Mouse (Mus musculus) stomach, embryonic 14.5 days (tissue): ENCODE results near the gene Fto. TPM values are rescaled to one million over a fixed set of nuclear protein-coding genes. Genes with fewer than 3 reads are reported as not detected.

Source experiments
- ATAC-seq: fragments of 200-750 bp; cut with Nextera tagmentation; 2 replicates; pipeline ENCODE4 v1.8.0; 2017; ENCODE audit warnings: low read depth, moderate TSS enrichment; ENCODE audit not compliant: insufficient number of reproducible peaks, insufficient read depth, low FRiP score
- H3K27ac ChIP-seq: fragments of 300-500 bp; sonication (generic); 2 replicates; pipeline ENCODE4 v1.5.1; 2014; ENCODE audit warnings: mild to moderate bottlenecking, low read length, moderate library complexity, mixed read lengths
- H3K27me3 ChIP-seq: fragments of 300-500 bp; sonication (generic); 2 replicates; pipeline ENCODE4 v1.6.1; 2014; ENCODE audit warnings: low read length, control low read depth, mixed read lengths; ENCODE audit not compliant: control insufficient read depth, insufficient read depth
- H3K36me3 ChIP-seq: fragments of 300-500 bp; sonication (generic); 2 replicates; pipeline ENCODE4 v1.6.1; 2014; ENCODE audit warnings: mild to moderate bottlenecking, control low read depth, low read length, moderate library complexity, mixed read lengths; ENCODE audit not compliant: control insufficient read depth, insufficient read depth
- H3K4me1 ChIP-seq: fragments of 300-500 bp; sonication (generic); 2 replicates; pipeline ENCODE4 v1.6.1; 2014; ENCODE audit warnings: low read length, control low read depth, mixed read lengths; ENCODE audit not compliant: control insufficient read depth, insufficient read depth
- H3K4me2 ChIP-seq: fragments of 300-500 bp; sonication (generic); replicated peaks from 2 replicates; pipeline ENCODE4 v1.6.1; 2014; ENCODE audit warnings: low read depth, low read length, control low read depth
- H3K4me3 ChIP-seq: fragments of 300-500 bp; sonication (generic); 2 replicates; pipeline ENCODE4 v1.5.1; 2014; ENCODE audit warnings: low read depth, low read length, control low read depth
- H3K9ac ChIP-seq: fragments of 300-500 bp; sonication (generic); replicated peaks from 2 replicates; pipeline ENCODE4 v1.6.1; 2014; ENCODE audit warnings: low read depth, mild to moderate bottlenecking, control low read depth, low read length, moderate library complexity, mixed read lengths
- H3K9me3 ChIP-seq: fragments of 300-500 bp; sonication (generic); 2 replicates; pipeline ENCODE4 v1.6.1; 2016; ENCODE audit warnings: low read depth, low read length, control low read depth; ENCODE audit not compliant: control insufficient read depth
- WGBS: fragments of 180-500 bp; shearing (Covaris S2); extraction: QIAGEN DNeasy Blood & Tissue Kit; methylation state at CpG from one replicate; pipeline ENCODE4 v1.1.7; 2014; 5-methylcytosine and 5-hydroxymethylcytosine counted together
- polyA plus RNA-seq: library from polyadenylated mRNA; unstranded; fragments of >200 nt; fragmentation: Nextera tagmentation; extraction: Ambion mirVana; gene quantifications from 2 replicates; pipeline ENCODE4 v1.2.1, GENCODE M21; 2014

The Fto gene
- polyA plus RNA-seq, 1 experiment from 2014 or later = 89.6 TPM

DNA sequence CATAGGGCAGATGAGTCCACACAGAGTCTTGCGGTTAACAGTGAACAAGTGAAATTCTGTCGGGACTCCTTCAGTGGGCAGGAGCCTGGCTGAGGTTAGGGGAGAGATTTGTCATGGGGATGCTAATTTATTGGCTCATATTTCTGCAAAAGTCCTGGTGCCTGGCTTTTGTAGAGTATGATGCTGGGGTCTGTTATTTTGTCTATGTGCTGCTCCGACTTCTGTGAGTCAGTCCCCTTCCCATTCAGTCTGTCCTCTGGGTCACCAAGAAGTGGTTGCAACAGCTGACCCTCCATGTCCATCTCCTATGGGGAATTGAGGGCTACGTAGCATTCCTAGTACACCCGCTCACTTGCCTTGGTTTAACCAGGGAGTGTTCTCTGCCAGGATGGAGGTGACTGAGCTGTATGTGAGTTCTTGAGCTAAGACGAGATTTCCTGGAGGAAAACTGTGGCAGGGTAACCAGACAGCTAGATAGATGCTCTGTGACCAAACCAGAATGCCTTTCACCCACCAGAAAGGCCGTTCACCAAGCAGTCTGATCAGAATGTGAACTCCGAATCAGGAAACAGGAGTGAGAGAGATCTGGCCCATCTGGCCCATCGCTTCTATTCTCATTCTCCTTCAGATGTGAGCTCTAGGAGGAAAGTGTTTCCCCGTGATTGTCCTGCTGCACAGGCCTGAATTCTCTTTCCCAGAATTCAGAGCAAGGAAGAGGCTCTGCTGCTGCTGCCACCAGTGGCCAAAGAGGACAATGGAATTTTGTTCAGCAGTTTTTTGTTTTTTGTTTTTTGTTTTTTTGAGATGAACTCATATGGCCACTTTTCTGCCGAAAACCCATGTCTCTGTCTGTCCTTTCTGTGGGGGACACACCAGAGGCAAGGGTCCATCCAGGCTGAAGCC lies 302.7 kb downstream of the Fto start:
- WGBS = 81% methylated on average over 11 of the region's 11 CpGs
- Histone ChIP-seq H3K9ac (no peak overlapping the region), H3K4me1 (0 out of 2 replicates have a peak, but pooled peaks cover 4% of the 10 kb centered on the region), H3K36me3 (no peaks in the 10 kb centered on the region), H3K27ac (no peak overlapping the region), H3K27me3 (no peaks in the 10 kb centered on the region), H3K4me2 (no peak overlapping the region), H3K9me3 (no peaks in the 10 kb centered on the region), H3K4me3 (no peak overlapping the region)
- ATAC-seq = no peak

- H3K4me3 ChIP-seq = no peak overlapping the region
- H3K27ac ChIP-seq = no peak overlapping the region
- H3K36me3 ChIP-seq = no peaks in the 10 kb centered on the region
- WGBS = 72% methylated on average over 5 of the region's 5 CpGs
- no peak for ATAC-seq
- no peaks in the 10 kb centered on the region for H3K27me3 ChIP-seq
- no peak overlapping the region for H3K9ac ChIP-seq
- no peak overlapping the region for H3K4me2 ChIP-seq
- no peaks in the 10 kb centered on the region for H3K9me3 ChIP-seq
- no peaks in the 10 kb centered on the region for H3K4me1 ChIP-seq
Observed at GRCm38 (mm10) chr8:91617772-91618171, 304.4 kb downstream of the Fto start.

- 39% methylated on average over 12 of the region's 12 CpGs for WGBS
- no peak overlapping the region for H3K9ac ChIP-seq
Observed at GRCm38 (mm10) chr8:91622757-91623156, 309.4 kb downstream of the Fto start.

GRCm38 (mm10) chr8:91625686-91626558 lies 312.6 kb downstream of the Fto start:
- no peaks in the 10 kb centered on the region for H3K36me3 ChIP-seq
- no peaks in the 10 kb centered on the region for H3K9me3 ChIP-seq
- no peak overlapping the region for H3K4me3 ChIP-seq
- no peak overlapping the region for H3K9ac ChIP-seq
- no peaks in the 10 kb centered on the region for H3K27me3 ChIP-seq
- H3K4me2 ChIP-seq = no peak overlapping the region
- WGBS = 42% methylated on average over 18 of the region's 18 CpGs
- no peak for ATAC-seq
- H3K4me1 ChIP-seq = peaks cover 9% of the 10 kb centered on the region; the same call in 1 of the 2 replicates
- H3K27ac ChIP-seq = no peak overlapping the region

More at GRCm38 (mm10) chr8:91622757-91623156, 309.4 kb downstream of the Fto start:
- Histone ChIP-seq H3K36me3 (no peaks in the 10 kb centered on the region), H3K9me3 (no peaks in the 10 kb centered on the region), H3K4me1 (no peaks in the 10 kb centered on the region), H3K27me3 (no peaks in the 10 kb centered on the region), H3K27ac (no peak overlapping the region), H3K4me3 (no peak overlapping the region), H3K4me2 (no peak overlapping the region)
- no peak for ATAC-seq

DNA sequence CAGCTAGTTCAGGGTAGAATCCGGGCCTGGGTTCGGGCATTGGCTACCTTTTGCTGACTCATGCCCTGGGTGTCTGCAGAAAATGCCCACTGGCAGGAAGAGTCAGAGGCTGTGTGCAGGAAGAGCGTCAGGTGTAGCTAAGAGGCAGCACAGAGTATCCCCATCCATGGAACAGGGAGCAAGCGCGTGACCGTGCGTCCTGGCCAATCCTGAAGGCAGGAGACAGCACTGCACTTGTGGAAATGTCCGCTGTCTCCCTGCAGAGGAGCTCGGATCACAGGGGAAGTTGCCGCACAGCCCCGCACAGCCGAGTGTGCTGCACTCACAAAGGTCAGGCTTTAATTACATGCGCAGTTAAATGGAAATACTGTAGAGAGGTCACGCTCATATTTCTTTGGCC lies 316.3 kb downstream of the Fto start:
- ATAC-seq = no peak
- Histone ChIP-seq H3K9ac (no peak overlapping the region), H3K9me3 (no peaks in the 10 kb centered on the region), H3K4me2 (no peak overlapping the region), H3K36me3 (no peaks in the 10 kb centered on the region), H3K4me3 (no peak overlapping the region), H3K27me3 (no peaks in the 10 kb centered on the region), H3K27ac (no peak overlapping the region), H3K4me1 (peaks cover 9% of the 10 kb centered on the region; the same call in 1 of the 2 replicates)
- WGBS = 38% methylated on average over 14 of the region's 14 CpGs

GRCm38 (mm10) chr8:91630320-91631033 lies 317.2 kb downstream of the Fto start:
- no peak overlapping the region for H3K4me2 ChIP-seq
- WGBS = 45% methylated on average over 16 of the region's 16 CpGs
- no peak for ATAC-seq

GRCm38 (mm10) chr8:91632411-91632810 lies 319.1 kb downstream of the Fto start:
- H3K27ac ChIP-seq = no peak overlapping the region
- ATAC-seq = no peak
- no peaks in the 10 kb centered on the region for H3K9me3 ChIP-seq
- no peak overlapping the region for H3K4me3 ChIP-seq
- H3K36me3 ChIP-seq = no peaks in the 10 kb centered on the region
- no peaks in the 10 kb centered on the region for H3K27me3 ChIP-seq
- H3K4me1 ChIP-seq = peaks cover 9% of the 10 kb centered on the region; the same call in 1 of the 2 replicates
- no peak overlapping the region for H3K9ac ChIP-seq
- WGBS = 87% methylated on average over 8 of the region's 8 CpGs
- H3K4me2 ChIP-seq = no peak overlapping the region

More at GRCm38 (mm10) chr8:91630320-91631033, 317.2 kb downstream of the Fto start:
- Histone ChIP-seq H3K36me3 (no peaks in the 10 kb centered on the region), H3K27me3 (no peaks in the 10 kb centered on the region), H3K9ac (no peak overlapping the region), H3K4me3 (no peak overlapping the region), H3K4me1 (peaks cover 9% of the 10 kb centered on the region; the same call in 1 of the 2 replicates), H3K27ac (no peak overlapping the region), H3K9me3 (no peaks in the 10 kb centered on the region)

GRCm38 (mm10) chr8:91635406-91635805 lies 322.1 kb downstream of the Fto start:
- Histone ChIP-seq H3K4me2 (no peak overlapping the region), H3K4me3 (no peak overlapping the region), H3K4me1 (no peaks in the 10 kb centered on the region), H3K9me3 (no peaks in the 10 kb centered on the region), H3K9ac (no peak overlapping the region), H3K27me3 (no peaks in the 10 kb centered on the region), H3K27ac (no peak overlapping the region), H3K36me3 (no peaks in the 10 kb centered on the region)
- no peak for ATAC-seq
- 88% methylated on average over 4 of the region's 4 CpGs for WGBS
